Mouse (Mus musculus): Measurements from ENCODE around the gene Llcfc1.

The Llcfc1 gene

GRCm38 (mm10) chr6:41684131-41684530, at the start of gene Llcfc1:
Llcfc1 (plus strand) TSS chr6:41684431.
- no peak for DNase-seq (ENCODE audit: low spot score)

- no peak for DNase-seq (ENCODE audit: low spot score)
Measured at GRCm38 (mm10) chr6:41635211-41635610, 49.0 kb upstream of the Llcfc1 start.

- DNase-seq (ENCODE audit: low spot score) = no peak
Measured at GRCm38 (mm10) chr6:41636178-41636577, 48.1 kb upstream of the Llcfc1 start, which contains the start of gene Trpv6. Trpv6 (minus strand) TSS chr6:41636405.

GRCm38 (mm10) chr6:41637393-41637792, 46.8 kb upstream of the Llcfc1 start:
- no peak for DNase-seq (ENCODE audit: low spot score)

- no peak for DNase-seq (ENCODE audit: low spot score)
Measured at GRCm38 (mm10) chr6:41637927-41638506, 46.2 kb upstream of the Llcfc1 start.

GRCm38 (mm10) chr6:41640449-41640848, 43.8 kb upstream of the Llcfc1 start:
- DNase-seq (ENCODE audit: low spot score) = no peak

- DNase-seq (ENCODE audit: low spot score) = no peak
Measured at GRCm38 (mm10) chr6:41641173-41641866, 42.9 kb upstream of the Llcfc1 start.

GRCm38 (mm10) chr6:41642765-41643164, 41.5 kb upstream of the Llcfc1 start:
- DNase-seq (ENCODE audit: low spot score) = no peak

GRCm38 (mm10) chr6:41643227-41643626, 41.0 kb upstream of the Llcfc1 start:
- DNase-seq (ENCODE audit: low spot score) = no peak

- DNase-seq (ENCODE audit: low spot score) = no peak
Measured at GRCm38 (mm10) chr6:41646220-41646619, 38.0 kb upstream of the Llcfc1 start.

- no peak for DNase-seq (ENCODE audit: low spot score)
Measured at GRCm38 (mm10) chr6:41646672-41647071, 37.6 kb upstream of the Llcfc1 start.

GRCm38 (mm10) chr6:41653173-41653572, 31.1 kb upstream of the Llcfc1 start:
- no peak for DNase-seq (ENCODE audit: low spot score)

GRCm38 (mm10) chr6:41654648-41655047, 29.6 kb upstream of the Llcfc1 start:
- DNase-seq (ENCODE audit: low spot score) = no peak

- no peak for DNase-seq (ENCODE audit: low spot score)
Measured at GRCm38 (mm10) chr6:41658487-41658886, 25.7 kb upstream of the Llcfc1 start.

- DNase-seq (ENCODE audit: low spot score) = no peak
Measured at GRCm38 (mm10) chr6:41662320-41662719, 21.9 kb upstream of the Llcfc1 start.

GRCm38 (mm10) chr6:41676530-41676929, 7.7 kb upstream of the Llcfc1 start:
- no peak for DNase-seq (ENCODE audit: low spot score)

- no peak for DNase-seq (ENCODE audit: low spot score)
Measured at GRCm38 (mm10) chr6:41680669-41681068, 3.6 kb upstream of the Llcfc1 start, which contains the start of gene Trpv5. Trpv5 (minus strand) TSS chr6:41680769.

- no peak for DNase-seq (ENCODE audit: low spot score)
Measured at GRCm38 (mm10) chr6:41681656-41682055, 2.6 kb upstream of the Llcfc1 start.

- no peak for DNase-seq (ENCODE audit: low spot score)
Measured at GRCm38 (mm10) chr6:41684911-41685310, 680 bp downstream of the Llcfc1 start.

- DNase-seq (ENCODE audit: low spot score) = no peak
Measured at GRCm38 (mm10) chr6:41685596-41685995, 1.4 kb downstream of the Llcfc1 start.

GRCm38 (mm10) chr6:41692200-41692599, 8.0 kb downstream of the Llcfc1 start:
- DNase-seq (ENCODE audit: low spot score) = no peak

GRCm38 (mm10) chr6:41694407-41694806, 10.2 kb downstream of the Llcfc1 start:
- no peak for DNase-seq (ENCODE audit: low spot score)

- no peak for DNase-seq (ENCODE audit: low spot score)
Measured at GRCm38 (mm10) chr6:41701245-41701644, 17.0 kb downstream of the Llcfc1 start.

GRCm38 (mm10) chr6:41702928-41703327, 18.7 kb downstream of the Llcfc1 start:
- DNase-seq (ENCODE audit: low spot score) = no peak

All from MN1 (cell line).